Mouse (Mus musculus): ENCODE measurements around the gene Tuba4a.

Tuba4a gene

DNA sequence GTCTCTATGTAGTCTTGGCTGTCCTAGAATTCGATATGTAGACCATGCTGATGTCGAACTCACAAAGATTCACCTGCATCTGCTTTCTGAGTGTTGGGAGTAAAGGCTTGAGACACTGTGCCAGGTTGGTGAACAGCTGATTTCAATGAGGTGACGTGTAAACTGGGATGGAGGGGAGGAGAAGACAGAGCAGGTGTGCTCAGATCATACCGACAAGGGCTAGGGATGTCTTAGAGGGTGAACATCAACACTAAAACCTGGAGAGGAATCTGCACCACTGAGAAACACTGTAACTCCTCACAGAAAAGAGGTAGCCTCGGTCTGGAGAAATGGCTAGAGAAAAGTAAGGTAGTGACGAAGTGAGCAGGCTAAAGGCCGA, 51.6 kb downstream of the Tuba4a start:
- no peak for DNase-seq (ENCODE audit: low read depth, low spot score)
